Mouse (Mus musculus) CD8-positive naive resting alpha-beta T cell, adult 2 months (primary cell): ENCODE measurements around the gene Shcbp1l.

Source experiments
- DNase-seq, 2 experiments: peaks; one replicate each; pipeline ENCODE4 v3.0.0; 2022; ENCODE audit warnings: low read depth in 2 of 2, low spot score in 2 of 2

Shcbp1l gene

GRCm38 (mm10) chr1:153417805-153418204 is 7.2 kb upstream of the Shcbp1l start:
- DNase-seq, result peak in 1 of 2 experiments; percentile 4

GRCm38 (mm10) chr1:153424271-153424670 is 691 bp upstream of the Shcbp1l start:
- DNase-seq, result no peak

- no peak for DNase-seq
These were observed 6.2 kb downstream of the Shcbp1l start for GRCm38 (mm10) chr1:153431158-153431557.

- DNase-seq, result no peak
These were observed 6.7 kb downstream of the Shcbp1l start for GRCm38 (mm10) chr1:153431701-153432100.

- DNase-seq, result no peak
These were observed 7.4 kb downstream of the Shcbp1l start for GRCm38 (mm10) chr1:153432329-153432728.

- no peak for DNase-seq
These were observed 9.1 kb downstream of the Shcbp1l start for GRCm38 (mm10) chr1:153433851-153434589.

- no peak for DNase-seq
These were observed 12.6 kb downstream of the Shcbp1l start for GRCm38 (mm10) chr1:153437536-153437935.

- no peak for DNase-seq
These were observed 15.8 kb downstream of the Shcbp1l start for GRCm38 (mm10) chr1:153440752-153441151.

GRCm38 (mm10) chr1:153441656-153442055 is 16.7 kb downstream of the Shcbp1l start:
- no peak for DNase-seq

GRCm38 (mm10) chr1:153443019-153443418 is 18.1 kb downstream of the Shcbp1l start:
- no peak for DNase-seq

- DNase-seq, result no peak
These were observed 18.7 kb downstream of the Shcbp1l start for GRCm38 (mm10) chr1:153443632-153444031.

- no peak for DNase-seq
These were observed 21.3 kb downstream of the Shcbp1l start for GRCm38 (mm10) chr1:153446120-153446831.

- peak; percentile 53 to 64 for DNase-seq
These were observed 26.5 kb downstream of the Shcbp1l start for GRCm38 (mm10) chr1:153451237-153452154.

- no peak for DNase-seq
These were observed 28.2 kb downstream of the Shcbp1l start for GRCm38 (mm10) chr1:153453146-153453642.

- no peak for DNase-seq
These were observed 31.2 kb downstream of the Shcbp1l start for GRCm38 (mm10) chr1:153456137-153456536.

- DNase-seq, result no peak
These were observed 36.8 kb downstream of the Shcbp1l start for GRCm38 (mm10) chr1:153461796-153462195.

GRCm38 (mm10) chr1:153479296-153479695 is 54.3 kb downstream of the Shcbp1l start:
- DNase-seq, result no peak

GRCm38 (mm10) chr1:153480386-153481024 is 55.5 kb downstream of the Shcbp1l start:
- peak; percentile 69 to 82 for DNase-seq

- DNase-seq, result no peak
These were observed 56.1 kb downstream of the Shcbp1l start for GRCm38 (mm10) chr1:153481025-153481412.

- DNase-seq, result no peak
These were observed 60.3 kb downstream of the Shcbp1l start for GRCm38 (mm10) chr1:153485201-153485796.
